Mouse (Mus musculus) heart, postnatal 14 days (tissue): ENCODE data around the gene Bri3. TPM values are rescaled to one million over a fixed set of nuclear protein-coding genes. Genes with fewer than 3 reads are reported as not detected.
"Not testable (repeated sequence)": the region's sequence is repeated elsewhere in the genome, so short reads cannot be mapped to it uniquely, and the experiment has no call there.

ENCODE experiments used
- DNase-seq, 2 experiments: peaks; one replicate each; pipeline ENCODE4 v3.0.0; 2021 to 2022
- intact Hi-C: fragments of 180-260 bp; cut with DNase I; formaldehyde crosslinking; loops from one replicate; pipeline ENCODE4 v1.15.1; 2025
- total RNA-seq, 2 experiments: library from RNA; stranded (reverse); gene quantifications; 2 replicates each; pipeline ENCODE4 v1.2.3; 2021

Bri3 gene
- total RNA-seq, 2 experiments from 2014 or later, result 125 to 128 TPM

GRCm38 (mm10) chr5:144284599-144284998 is 40.4 kb downstream of the Bri3 start:
- DNase-seq, result no peak
- intact Hi-C loops, result no loop called here

- no peak for DNase-seq
- intact Hi-C loops, result loop anchor here (5.0 kb wide), 1 partner anchor 41 kb away; no protein-coding TSS in a partner anchor
Observed at GRCm38 (mm10) chr5:144286591-144287266, 42.5 kb downstream of the Bri3 start.

- DNase-seq, result no peak
- intact Hi-C loops, result loop anchor here (5.0 kb wide), 1 partner anchor 40 kb away; no protein-coding TSS in a partner anchor
Observed at GRCm38 (mm10) chr5:144287267-144287820, 43.1 kb downstream of the Bri3 start.

GRCm38 (mm10) chr5:144288391-144288790 is 44.2 kb downstream of the Bri3 start:
- no peak for DNase-seq
- intact Hi-C loops, result loop anchor here (5.0 kb wide), 1 partner anchor 39 kb away; no protein-coding TSS in a partner anchor

GRCm38 (mm10) chr5:144289769-144290440 is 45.7 kb downstream of the Bri3 start:
- intact Hi-C loops, result loop anchor here (5.0 kb wide), 1 partner anchor 37 kb away; no protein-coding TSS in a partner anchor
- DNase-seq, result no peak

GRCm38 (mm10) chr5:144294908-144295307 is 50.7 kb downstream of the Bri3 start:
- intact Hi-C loops, result no loop called here
- no peak for DNase-seq

GRCm38 (mm10) chr5:144295357-144295756 is 51.1 kb downstream of the Bri3 start:
- no peak for DNase-seq
- intact Hi-C loops, result no loop called here

GRCm38 (mm10) chr5:144296090-144296604 is 51.9 kb downstream of the Bri3 start:
- intact Hi-C loops, result no loop called here
- DNase-seq, result no peak

- intact Hi-C loops, result no loop called here
- no peak for DNase-seq
Observed at GRCm38 (mm10) chr5:144303071-144303470, 58.8 kb downstream of the Bri3 start.

- intact Hi-C loops, result no loop called here
- DNase-seq, result no peak
Observed at GRCm38 (mm10) chr5:144308929-144309328, 64.7 kb downstream of the Bri3 start.

GRCm38 (mm10) chr5:144312183-144312582 is 67.9 kb downstream of the Bri3 start:
- intact Hi-C loops, result no loop called here
- DNase-seq, result no peak

- intact Hi-C loops, result no loop called here
- no peak for DNase-seq
Observed at GRCm38 (mm10) chr5:144313335-144313734, 69.1 kb downstream of the Bri3 start.

GRCm38 (mm10) chr5:144314731-144315494 is 70.7 kb downstream of the Bri3 start:
- intact Hi-C loops, result loop anchor here (5.0 kb wide), 1 partner anchor 48 kb away; no protein-coding TSS in a partner anchor
- no peak for DNase-seq

GRCm38 (mm10) chr5:144316442-144316841 is 72.2 kb downstream of the Bri3 start:
- intact Hi-C loops, result loop anchor here (5.0 kb wide), 1 partner anchor 49 kb away; no protein-coding TSS in a partner anchor
- DNase-seq, result no peak

GRCm38 (mm10) chr5:144317426-144317825 is 73.2 kb downstream of the Bri3 start:
- no peak for DNase-seq
- intact Hi-C loops, result loop anchor here (5.0 kb wide), 1 partner anchor 50 kb away; no protein-coding TSS in a partner anchor

- DNase-seq, result no peak
- intact Hi-C loops, result loop anchor here (5.0 kb wide), 1 partner anchor 51 kb away; no protein-coding TSS in a partner anchor
Observed at GRCm38 (mm10) chr5:144318286-144318685, 74.0 kb downstream of the Bri3 start.

GRCm38 (mm10) chr5:144321681-144322080 is 77.4 kb downstream of the Bri3 start:
- DNase-seq, result peak in 1 of 2 experiments; percentile 9
- intact Hi-C loops, result no loop called here

- no peak for DNase-seq
- intact Hi-C loops, result no loop called here
Observed at GRCm38 (mm10) chr5:144322717-144323116, 78.5 kb downstream of the Bri3 start.

- intact Hi-C loops, result no loop called here
Observed at GRCm38 (mm10) chr5:144334010-144334409, 89.8 kb downstream of the Bri3 start.

GRCm38 (mm10) chr5:144335357-144335756 is 91.1 kb downstream of the Bri3 start:
- DNase-seq, intact Hi-C loops: not testable (repeated sequence)

More at GRCm38 (mm10) chr5:144334010-144334409, 89.8 kb downstream of the Bri3 start:
- no peak for DNase-seq
